Mouse (Mus musculus) erythroblast, embryonic 14.5 days (primary cell): ENCODE results near the gene Tuba1a. TPM values are rescaled to one million over a fixed set of nuclear protein-coding genes. Genes with fewer than 3 reads are reported as not detected.

ENCODE experiments used
- H3K27me3 ChIP-seq: 2 replicates; pipeline ENCODE4 v1.6.1; 2012; ENCODE audit warnings: inconsistent platforms; ENCODE audit not compliant: control insufficient read depth
- H3K36me3 ChIP-seq: 2 replicates; pipeline ENCODE4 v1.6.1; 2012; ENCODE audit warnings: mild to moderate bottlenecking, inconsistent platforms; ENCODE audit not compliant: control insufficient read depth
- H3K4me1 ChIP-seq: 2 replicates; pipeline ENCODE4 v1.6.1; 2012; ENCODE audit warnings: inconsistent platforms; ENCODE audit not compliant: control insufficient read depth
- H3K4me3 ChIP-seq: replicated peaks from 2 replicates; pipeline ENCODE3; 2012; ENCODE audit warnings: moderate library complexity, mild to moderate bottlenecking, inconsistent platforms
- H3K9me3 ChIP-seq: 2 replicates; pipeline ENCODE4 v1.6.1; 2012; ENCODE audit warnings: low read length, inconsistent platforms, mixed read lengths; ENCODE audit not compliant: control insufficient read depth
- GATA1 ChIP-seq: IDR thresholded peaks from 2 replicates; pipeline ENCODE4 v1.6.1; 2012; ENCODE audit warnings: low read length, inconsistent platforms, mixed read lengths
- TAL1 ChIP-seq: IDR thresholded peaks from 3 replicates; pipeline ENCODE4 v1.6.1; 2012; ENCODE audit warnings: low read length, inconsistent platforms, mixed read lengths
- polyA plus RNA-seq: library from polyadenylated mRNA; stranded (reverse); fragments of >175 nt; gene quantifications from 2 replicates; pipeline ENCODE4 v1.2.3, GENCODE M21; 2012

The Tuba1a gene
- polyA plus RNA-seq, 1 experiment = 4.0 TPM

DNA sequence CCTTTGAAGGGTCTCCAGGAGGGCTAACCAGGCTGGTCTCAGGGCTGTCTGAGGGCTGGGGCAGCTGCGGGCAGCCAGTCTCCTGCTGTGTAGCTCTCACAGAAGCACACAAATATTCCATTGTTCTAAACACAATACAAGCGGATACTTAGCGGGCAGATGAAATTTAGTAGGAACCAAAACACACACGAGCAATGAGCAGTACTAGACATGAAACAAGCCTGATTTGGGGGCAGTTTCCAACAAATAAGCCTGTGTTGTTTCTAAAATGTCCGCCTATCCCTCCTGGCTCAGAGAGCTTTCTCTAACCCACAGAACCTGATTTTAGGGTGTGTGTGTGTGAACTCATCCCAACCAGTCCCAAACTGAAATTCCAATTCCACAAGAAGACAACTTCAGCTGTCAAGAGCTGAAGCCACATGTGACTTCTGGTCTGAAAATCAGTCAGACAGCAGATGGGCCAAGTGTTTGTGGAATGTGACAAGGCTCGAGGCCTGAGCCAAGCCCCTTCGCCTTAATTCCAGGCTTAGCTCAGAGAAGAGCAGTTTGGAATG is 33.7 kb upstream of the Tuba1a start:
- Histone ChIP-seq H3K4me3 (no peak overlapping the region), H3K9me3 (no peaks in the 10 kb centered on the region)
- no peak for TF ChIP-seq GATA1
- TF ChIP-seq TAL1 = no peak

DNA sequence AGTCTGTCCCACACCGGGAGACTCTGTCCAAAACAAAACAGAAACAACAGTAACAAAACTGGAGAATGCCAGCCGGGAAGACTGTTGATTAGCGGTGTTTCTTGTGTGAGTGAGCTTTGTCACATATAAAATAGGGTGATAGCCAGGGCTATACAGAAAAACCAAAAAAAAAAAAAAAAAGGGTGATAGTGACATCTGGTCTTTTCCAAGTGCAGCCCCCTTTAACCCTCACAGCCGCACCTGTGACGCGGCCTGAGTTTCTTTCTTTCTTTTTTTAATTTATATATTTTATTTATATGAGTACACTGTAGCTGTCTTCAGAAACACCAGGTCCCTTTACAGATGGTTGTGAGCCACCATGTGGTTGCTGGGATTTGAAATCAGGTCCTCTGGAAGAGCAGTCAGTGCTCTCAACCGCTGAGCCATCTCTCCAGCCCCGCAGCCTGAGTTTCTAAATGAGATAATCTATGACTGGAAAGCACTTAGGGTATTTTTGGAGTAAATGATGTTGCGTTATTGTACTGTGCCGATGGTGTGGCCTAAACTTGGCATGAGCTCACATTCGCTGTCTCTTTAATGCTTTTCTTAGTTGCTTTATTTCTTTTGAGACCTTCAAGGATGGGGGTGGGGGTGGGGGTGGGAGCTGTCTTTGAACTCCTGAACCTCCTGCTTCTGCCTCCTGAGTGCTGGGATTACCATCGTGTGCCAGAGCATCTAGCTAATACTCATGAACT is 32.6 kb upstream of the Tuba1a start:
- Histone ChIP-seq H3K4me3 (peak overlapping the region; percentile 74), H3K27me3 (peaks cover 6% of the 10 kb centered on the region; the same call in 1 of the 2 replicates), H3K4me1 (peaks cover 31% of the 10 kb centered on the region), H3K36me3 (no peaks in the 10 kb centered on the region), H3K9me3 (no peaks in the 10 kb centered on the region)
- no peak for TF ChIP-seq GATA1
- TF ChIP-seq TAL1 = no peak

More for the DNA sequence above, 33.7 kb upstream of the Tuba1a start:
- peaks cover 11% of the 10 kb centered on the region; the same call in 1 of the 2 replicates for H3K27me3 ChIP-seq
- H3K36me3 ChIP-seq = no peaks in the 10 kb centered on the region
- peaks cover 34% of the 10 kb centered on the region for H3K4me1 ChIP-seq

DNA sequence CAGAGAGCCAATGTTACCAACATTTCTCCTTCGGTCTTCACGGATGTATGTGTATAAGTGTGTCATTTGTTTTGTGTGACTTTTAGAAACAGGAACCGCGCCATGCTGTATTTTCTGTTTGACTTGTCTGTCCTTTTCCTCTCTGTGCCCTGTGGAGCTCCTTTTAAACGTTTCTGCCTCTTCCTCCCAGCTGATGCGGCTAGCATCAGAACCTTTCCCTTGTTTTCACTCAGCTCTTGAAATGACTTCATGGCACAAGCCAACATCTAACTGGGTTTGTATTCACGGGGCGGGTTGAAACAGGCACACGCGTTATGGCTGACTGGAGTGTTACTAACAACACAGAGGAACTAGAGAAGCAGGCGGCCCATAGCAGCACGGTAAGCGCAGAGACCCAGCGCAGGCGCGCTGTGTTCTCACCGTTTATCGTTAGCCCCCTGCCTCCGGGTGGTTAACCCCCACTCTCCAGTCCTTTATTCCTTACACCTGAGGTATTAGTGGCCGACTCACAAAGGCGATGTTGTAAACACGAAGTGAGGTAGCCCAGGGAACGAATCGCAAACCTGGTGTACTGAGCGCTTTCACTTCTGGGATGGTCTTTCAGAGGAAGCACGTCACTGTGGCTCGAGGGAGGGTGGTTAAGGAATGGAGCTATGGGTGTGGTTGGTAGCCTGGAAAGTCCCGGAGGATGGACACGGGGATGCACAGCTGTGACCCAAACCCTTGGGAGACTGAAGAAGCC is 31.9 kb upstream of the Tuba1a start:
- no peak for TF ChIP-seq GATA1
- no peak for TF ChIP-seq TAL1
- 0 out of 2 replicates have a peak, but pooled peaks cover 5% of the 10 kb centered on the region for H3K27me3 ChIP-seq
- peaks cover 31% of the 10 kb centered on the region for H3K4me1 ChIP-seq
- no peaks in the 10 kb centered on the region for H3K36me3 ChIP-seq
- H3K4me3 ChIP-seq = peak overlapping the region; percentile 74
- H3K9me3 ChIP-seq = no peaks in the 10 kb centered on the region

DNA sequence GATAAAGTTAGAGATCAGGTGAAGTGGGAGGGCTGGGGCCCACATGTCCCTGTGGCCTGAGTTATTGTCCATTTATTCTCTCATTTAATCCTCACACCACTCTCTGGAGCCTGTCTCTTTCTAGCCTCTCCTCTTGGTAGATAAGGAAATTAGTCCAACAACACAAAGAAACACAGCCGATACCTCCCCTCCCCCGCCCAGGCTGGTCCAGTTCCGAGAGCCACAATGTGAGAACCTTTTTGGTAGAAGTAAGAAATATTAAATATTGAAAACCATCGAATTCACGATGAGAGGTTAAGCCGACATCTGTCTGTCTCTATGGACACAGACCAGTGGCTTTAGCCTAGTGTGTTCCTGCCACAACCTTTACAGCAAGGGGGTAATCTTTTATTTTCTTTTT is 31.2 kb upstream of the Tuba1a start:
- H3K36me3 ChIP-seq = no peaks in the 10 kb centered on the region
- peak overlapping the region; percentile 74 for H3K4me3 ChIP-seq
- H3K27me3 ChIP-seq = 0 out of 2 replicates have a peak, but pooled peaks cover 5% of the 10 kb centered on the region
- TF ChIP-seq TAL1 = no peak
- TF ChIP-seq GATA1 = no peak
- H3K4me1 ChIP-seq = peaks cover 31% of the 10 kb centered on the region
- H3K9me3 ChIP-seq = no peaks in the 10 kb centered on the region

DNA sequence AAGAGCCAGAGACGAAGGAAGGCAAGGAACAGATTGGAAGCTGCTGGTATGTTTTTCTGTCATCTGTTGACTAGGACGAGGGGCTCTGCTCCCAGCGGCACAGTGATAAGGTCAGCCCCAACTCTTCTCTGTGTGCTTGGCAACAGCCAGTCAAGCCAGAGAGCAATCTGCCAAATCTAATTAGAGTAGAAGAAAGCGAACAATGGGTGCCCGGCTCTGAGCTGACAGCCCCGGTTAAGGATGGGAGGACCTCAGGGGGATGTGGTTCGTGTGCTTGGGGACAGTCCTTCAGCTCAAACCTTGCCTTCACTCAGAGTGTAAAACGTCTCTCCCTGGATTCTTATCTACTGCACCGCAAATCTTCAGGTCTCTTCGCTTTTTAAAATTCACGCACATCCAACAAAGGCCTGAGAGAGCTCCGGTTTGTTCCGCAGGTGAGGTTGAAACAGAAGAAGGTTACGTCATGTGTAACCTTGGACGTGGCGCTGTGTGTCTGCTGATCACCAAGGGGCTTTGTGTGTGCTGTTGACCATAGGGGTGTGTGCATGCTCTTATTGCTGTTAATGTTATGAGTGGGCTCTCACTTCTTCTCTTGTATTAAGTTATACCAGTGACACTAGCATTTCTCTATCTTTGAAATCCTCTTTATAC is 30.1 kb upstream of the Tuba1a start:
- H3K27me3 ChIP-seq = 0 out of 2 replicates have a peak, but pooled peaks cover 5% of the 10 kb centered on the region
- no peaks in the 10 kb centered on the region for H3K9me3 ChIP-seq
- TF ChIP-seq GATA1 = no peak
- TF ChIP-seq TAL1 = no peak
- H3K36me3 ChIP-seq = no peaks in the 10 kb centered on the region
- no peak overlapping the region for H3K4me3 ChIP-seq
- peaks cover 31% of the 10 kb centered on the region for H3K4me1 ChIP-seq

DNA sequence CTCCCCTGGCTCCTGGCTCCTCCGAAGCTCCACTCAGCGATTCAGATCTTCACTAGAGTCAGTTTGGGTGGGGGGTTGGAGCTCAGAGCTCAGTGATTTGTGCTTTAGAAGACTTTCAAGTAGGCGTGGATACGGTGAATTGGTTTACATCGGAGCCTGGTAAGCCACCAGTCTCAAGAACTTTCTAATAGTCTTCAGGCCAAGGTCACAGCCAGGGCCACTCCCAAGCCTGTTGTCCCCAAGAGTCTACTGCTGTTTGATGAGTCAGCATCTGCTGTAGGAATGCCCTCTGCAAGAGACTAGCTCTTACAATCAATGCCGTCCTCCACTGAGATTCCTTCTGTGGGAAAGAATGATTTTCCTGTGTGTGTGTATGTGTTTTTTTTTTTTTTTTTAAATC is 28.6 kb upstream of the Tuba1a start:
- H3K9me3 ChIP-seq = no peaks in the 10 kb centered on the region
- H3K4me3 ChIP-seq = no peak overlapping the region
- H3K36me3 ChIP-seq = no peaks in the 10 kb centered on the region
- TF ChIP-seq TAL1 = no peak
- no peak for TF ChIP-seq GATA1
- peaks cover 2% of the 10 kb centered on the region; the same call in 1 of the 2 replicates for H3K27me3 ChIP-seq
- H3K4me1 ChIP-seq = peaks cover 31% of the 10 kb centered on the region

DNA sequence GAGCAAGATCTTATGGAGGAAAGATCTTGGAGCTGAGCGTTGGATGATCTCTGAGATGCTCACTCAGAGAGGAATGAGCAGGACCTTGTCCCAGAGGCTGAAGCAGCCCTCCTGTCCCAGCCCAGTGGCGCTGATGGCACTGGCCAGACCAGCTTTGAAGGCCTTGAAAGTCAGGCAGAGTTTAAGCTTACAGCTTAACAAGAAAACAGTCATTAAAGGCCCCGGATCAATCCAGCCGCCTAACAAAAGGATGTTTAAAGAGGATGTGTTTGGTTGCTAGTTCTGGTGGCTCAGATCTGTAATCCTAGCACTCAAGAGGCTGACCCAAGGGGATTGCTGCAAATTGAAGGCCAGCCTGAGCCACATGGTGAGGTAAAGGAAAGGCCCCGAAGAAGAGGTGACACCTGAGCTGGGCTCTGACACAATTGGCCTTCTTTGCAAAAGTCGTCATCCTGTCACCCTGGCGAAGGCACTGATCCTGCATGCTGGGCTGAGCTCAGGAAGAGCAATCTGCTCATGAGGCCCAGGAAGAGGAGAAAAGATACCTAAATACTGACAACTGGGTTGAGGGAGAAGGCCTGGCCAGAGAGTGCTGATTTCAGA is 26.6 kb upstream of the Tuba1a start:
- Histone ChIP-seq H3K27me3 (no peaks in the 10 kb centered on the region; the same call in 1 of the 2 replicates), H3K36me3 (no peaks in the 10 kb centered on the region), H3K9me3 (no peaks in the 10 kb centered on the region), H3K4me1 (peaks cover 19% of the 10 kb centered on the region), H3K4me3 (no peak overlapping the region)
- TF ChIP-seq TAL1 = no peak
- TF ChIP-seq GATA1 = no peak

DNA sequence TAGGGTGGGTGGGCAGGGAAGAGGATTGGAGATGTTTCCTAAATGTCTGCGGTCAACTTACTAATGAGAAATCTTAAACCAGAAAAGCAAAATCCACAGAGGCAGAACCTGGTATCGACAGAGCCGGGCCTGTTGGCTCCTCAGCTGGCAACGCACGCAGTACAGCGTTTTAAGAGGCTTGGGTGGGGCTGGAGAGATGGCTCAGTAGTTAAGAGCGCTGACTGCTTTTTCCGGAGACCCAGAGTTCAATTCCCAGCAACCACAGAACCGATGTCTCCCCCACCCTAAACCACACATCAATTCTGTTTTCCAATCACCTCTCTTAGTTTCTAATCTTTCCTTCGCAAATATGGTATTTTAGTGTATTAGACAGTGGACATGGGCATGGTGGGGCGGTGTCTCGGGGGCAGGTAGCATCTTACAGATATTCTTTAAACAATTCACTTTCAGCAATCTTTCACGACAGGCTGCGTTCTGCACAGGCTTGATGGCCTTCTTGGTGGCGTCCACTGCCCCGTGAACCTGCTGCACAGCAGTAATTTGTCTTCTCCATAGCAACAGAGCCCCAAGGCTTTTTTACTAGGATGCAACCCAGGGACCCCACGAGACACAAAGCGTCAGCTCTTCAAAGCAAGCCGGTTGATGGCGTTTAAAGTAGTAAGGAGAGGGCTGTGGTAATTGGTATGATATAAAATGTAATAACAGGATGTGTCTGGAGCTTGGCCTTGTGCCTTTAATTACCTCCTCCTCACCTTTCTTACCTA is 25.1 kb upstream of the Tuba1a start:
- H3K27me3 ChIP-seq = no peaks in the 10 kb centered on the region; the same call in 1 of the 2 replicates
- H3K4me1 ChIP-seq = peaks cover 6% of the 10 kb centered on the region
- no peak overlapping the region for H3K4me3 ChIP-seq
- no peaks in the 10 kb centered on the region for H3K9me3 ChIP-seq
- no peaks in the 10 kb centered on the region for H3K36me3 ChIP-seq
- TF ChIP-seq TAL1 (no peak), GATA1 (no peak)
